In genomic region chr19:4607406-4607805, GRCm38 (mm10) we compare ENCODE assay signal across 31 mouse cellular contexts. TPM values are rescaled to one million over a fixed set of nuclear protein-coding genes. Genes with fewer than 3 reads are reported as not detected.
"Had no signal": no experiment of that assay in that cellular context is flagged by ENCODE, and none has a peak within 500 bp of the region (broad histone marks: within the 10 kb centered on the region; RNA-seq: fewer than 3 reads in every experiment).

No protein-coding gene starts in this region.

- H3K4me3 ChIP-seq: left cerebral cortex, adult 2 months; limb, embryonic 10.5 days; limb, embryonic 12.5 days; limb, embryonic 13.5 days; limb, embryonic 15.5 days; liver, embryonic 13.5 days; liver, embryonic 15.5 days; lung, embryonic 15.5 days; megakaryocyte, embryonic 14.5 days; midbrain, embryonic 10.5 days; midbrain, embryonic 12.5 days; midbrain, embryonic 13.5 days; midbrain, embryonic 15.5 days; myocyte had no signal

- H3K36me3 ChIP-seq: midbrain, embryonic 15.5 days had no signal

- H3K9ac ChIP-seq: limb, embryonic 12.5 days; limb, embryonic 13.5 days; limb, embryonic 15.5 days; liver, embryonic 13.5 days; liver, embryonic 14.5 days; liver, embryonic 15.5 days; liver, postnatal 0 days; lung, embryonic 14.5 days; lung, embryonic 15.5 days; midbrain, embryonic 12.5 days; midbrain, embryonic 13.5 days; midbrain, embryonic 15.5 days had no signal

- H3K27ac ChIP-seq: left cerebral cortex, adult 2 months; limb, embryonic 10.5 days; limb, embryonic 12.5 days; limb, embryonic 13.5 days; limb, embryonic 15.5 days; liver, embryonic 13.5 days; liver, embryonic 14.5 days; liver, embryonic 15.5 days; lung, embryonic 15.5 days; macrophage; midbrain, embryonic 10.5 days; midbrain, embryonic 12.5 days; midbrain, embryonic 13.5 days; midbrain, embryonic 15.5 days had no signal

- H3K9me3 ChIP-seq: limb, embryonic 10.5 days; limb, embryonic 12.5 days; limb, embryonic 13.5 days; limb, embryonic 15.5 days; liver, embryonic 13.5 days; liver, embryonic 15.5 days; lung, embryonic 15.5 days; megakaryocyte, embryonic 14.5 days; midbrain, embryonic 10.5 days; midbrain, embryonic 12.5 days; midbrain, embryonic 13.5 days; midbrain, embryonic 15.5 days had no signal

- H3K27me3 ChIP-seq: limb, embryonic 12.5 days; limb, embryonic 13.5 days; limb, embryonic 15.5 days; liver, embryonic 13.5 days; liver, embryonic 15.5 days; lung, embryonic 15.5 days; midbrain, embryonic 12.5 days; midbrain, embryonic 13.5 days; midbrain, embryonic 15.5 days had no signal

- DNase-seq: left cerebral cortex, postnatal 4 days; liver; liver, embryonic 13.5 days; liver, postnatal 0 days; lung, adult 18-20 months; lung, adult 2 months; lung, embryonic 14.5 days; lung, postnatal 10 days; lung, postnatal 14 days; lung, postnatal 36 days; midbrain, embryonic 14.5 days had no signal

- ATAC-seq: liver, postnatal 0 days; lung, postnatal 0 days; midbrain, embryonic 13.5 days; midbrain, embryonic 15.5 days; midbrain, embryonic 16.5 days had no signal

- H3K4me2 ChIP-seq: limb, embryonic 12.5 days; limb, embryonic 13.5 days; limb, embryonic 15.5 days; liver, embryonic 11.5 days; liver, embryonic 13.5 days; liver, embryonic 15.5 days; lung, embryonic 14.5 days; lung, embryonic 15.5 days; midbrain, embryonic 11.5 days; midbrain, embryonic 12.5 days; midbrain, embryonic 13.5 days; midbrain, embryonic 15.5 days had no signal

RNA-seq across cellular contexts. Expression of gene Lrfn4, which starts 8.1 kb away (rescaled TPM):
- total RNA-seq: monocyte, adult 5-6 weeks had no signal
